Mouse (Mus musculus) olfactory bulb, adult 2 months (tissue): ENCODE data around the gene Fam25c.

Experiments
- CTCF ChIP-seq: fragments of 200-500 bp; IDR thresholded peaks from 2 replicates; pipeline ENCODE4 v1.5.1; 2012; ENCODE audit warnings: low read depth, mild to moderate bottlenecking, low read length, moderate library complexity; ENCODE audit not compliant: insufficient read depth
- POLR2A ChIP-seq: fragments of 200-500 bp; IDR thresholded peaks from 2 replicates; pipeline ENCODE4 v1.6.1; 2012; ENCODE audit warnings: mild to moderate bottlenecking, low read depth, low read length, moderate library complexity; ENCODE audit not compliant: insufficient read depth

- TF ChIP-seq CTCF (no peak), POLR2A (no peak)
These were observed 21.9 kb upstream of the Fam25c start for GRCm38 (mm10) chr14:34377121-34377520.
